Mouse (Mus musculus): ENCODE results near the gene Hoxb6.

Hoxb6 gene

DNA sequence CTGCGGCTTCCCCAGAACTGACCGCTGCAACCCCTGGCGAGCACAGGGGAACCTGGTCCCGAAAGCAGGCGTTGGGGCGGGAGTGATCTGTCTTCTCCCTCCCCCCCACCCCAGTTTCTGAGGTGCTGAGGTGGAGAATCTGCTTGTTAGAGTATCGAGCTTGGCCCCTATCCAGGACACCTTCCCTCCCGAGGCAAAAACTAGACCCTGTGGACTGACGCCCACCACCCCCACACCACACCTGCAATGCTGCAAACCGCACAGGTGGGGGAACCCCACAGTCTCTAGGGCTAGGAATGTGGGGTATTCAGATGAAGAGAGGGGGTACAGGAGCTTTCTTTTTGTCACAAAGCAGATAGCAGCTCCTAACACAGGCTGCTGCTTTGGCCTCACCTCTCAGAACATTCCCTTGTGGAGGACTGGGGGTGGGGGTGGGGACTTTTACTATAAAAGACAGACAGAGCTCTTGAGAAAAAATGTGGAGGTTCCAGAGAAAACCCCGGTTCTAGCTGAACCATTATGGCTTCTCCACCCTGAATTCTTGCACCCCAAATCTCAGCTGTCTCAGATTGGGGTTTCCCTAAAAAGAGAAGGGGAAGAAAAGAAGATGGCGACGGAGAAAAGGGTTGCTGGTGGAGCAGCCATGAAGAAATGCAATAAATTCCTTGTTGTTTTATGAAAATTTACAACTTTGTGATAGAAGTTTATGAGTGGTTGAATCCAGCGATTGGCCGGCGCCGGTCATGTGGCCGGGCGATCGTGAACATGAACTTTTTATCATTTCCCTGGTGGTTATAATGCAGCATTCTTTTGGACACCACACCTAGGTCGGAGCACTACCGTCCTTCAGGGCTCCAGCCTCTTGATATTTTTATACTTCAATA lies at the start of gene Hoxb6:
TSS of gene Hoxb6 (plus strand) at position 796 of the 884 bp plus-strand sequence.
- no peak for DNase-seq (ENCODE audit: low spot score in 2 of 2)

DNA sequence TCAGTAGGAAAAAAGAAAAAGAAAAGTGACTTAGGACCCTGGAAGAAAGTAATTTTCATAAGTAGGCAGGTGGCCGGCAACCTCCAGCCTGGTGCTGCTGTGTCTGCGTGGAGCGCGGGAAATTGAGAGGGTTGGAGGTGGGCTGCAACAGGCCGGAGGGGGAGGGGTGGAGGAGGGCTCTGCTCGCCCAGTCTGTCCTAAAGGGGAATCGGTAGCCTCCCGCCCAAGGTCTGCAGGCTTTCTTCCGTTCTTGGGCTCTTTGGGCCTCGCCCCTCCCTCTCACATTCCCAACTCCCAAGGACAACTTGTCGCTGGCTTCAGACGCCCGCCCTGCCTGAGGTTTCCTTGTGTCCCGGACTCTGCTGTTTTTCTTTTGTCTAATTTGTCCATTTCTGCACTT lies 41.4 kb upstream of the Hoxb6 start:
- no peak for DNase-seq (ENCODE audit: low spot score in 2 of 2)

DNA sequence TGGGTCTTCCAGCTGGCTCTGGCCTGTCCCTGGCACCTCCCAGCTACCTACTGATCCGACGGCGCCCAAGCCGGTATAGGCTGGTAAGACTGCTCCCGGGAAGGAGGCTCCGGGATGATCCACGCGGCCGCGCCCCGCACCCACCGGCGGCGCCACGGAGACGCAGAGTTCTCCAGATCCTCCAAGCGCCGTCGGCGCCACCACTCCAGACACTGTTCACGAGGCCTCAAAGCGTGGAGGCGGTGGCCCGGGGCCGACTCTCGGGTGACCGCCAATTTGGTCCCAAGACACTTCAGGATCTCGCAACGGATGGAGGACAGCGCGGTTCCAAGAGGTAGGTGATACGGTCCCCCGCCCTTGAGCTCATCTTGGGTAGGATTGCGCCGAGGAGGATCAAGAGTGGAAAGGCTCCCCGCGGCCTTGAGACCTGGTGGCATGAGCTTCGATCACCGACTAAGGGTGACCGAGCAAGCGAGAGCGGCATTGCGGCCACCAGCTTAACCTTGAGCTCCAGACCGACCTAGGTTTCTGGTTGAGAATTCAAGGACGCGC lies 40.7 kb upstream of the Hoxb6 start:
- DNase-seq (ENCODE audit: low spot score in 2 of 2) = no peak

DNA sequence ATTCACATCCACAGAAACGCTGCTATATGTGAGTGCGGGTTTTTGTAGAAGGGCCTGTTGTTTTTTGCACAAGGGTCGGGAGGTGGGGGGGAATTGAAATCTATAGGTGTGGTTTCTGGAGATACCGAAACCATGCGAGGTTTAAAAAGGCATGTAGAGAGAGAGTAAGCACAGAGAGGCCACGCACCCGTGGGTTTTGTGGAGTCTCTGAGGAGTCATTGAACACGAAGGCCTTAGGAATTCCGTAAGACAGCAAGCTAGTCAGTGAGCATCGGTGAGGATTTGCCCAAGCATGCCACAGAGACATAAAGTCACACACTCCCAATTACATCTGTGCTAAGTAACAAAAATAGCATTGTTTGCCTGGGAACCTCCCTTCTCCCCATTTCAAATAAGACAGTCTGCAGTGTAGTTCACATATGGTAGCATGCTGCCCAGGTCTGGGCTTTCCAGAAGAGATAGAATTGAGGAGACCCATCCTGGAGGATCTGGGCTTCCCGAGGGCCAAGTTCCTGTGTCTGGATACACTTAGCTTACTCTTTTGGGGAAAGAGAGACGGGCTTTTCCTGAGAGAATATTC lies 39.6 kb upstream of the Hoxb6 start:
- DNase-seq (ENCODE audit: low spot score in 2 of 2) = no peak

DNA sequence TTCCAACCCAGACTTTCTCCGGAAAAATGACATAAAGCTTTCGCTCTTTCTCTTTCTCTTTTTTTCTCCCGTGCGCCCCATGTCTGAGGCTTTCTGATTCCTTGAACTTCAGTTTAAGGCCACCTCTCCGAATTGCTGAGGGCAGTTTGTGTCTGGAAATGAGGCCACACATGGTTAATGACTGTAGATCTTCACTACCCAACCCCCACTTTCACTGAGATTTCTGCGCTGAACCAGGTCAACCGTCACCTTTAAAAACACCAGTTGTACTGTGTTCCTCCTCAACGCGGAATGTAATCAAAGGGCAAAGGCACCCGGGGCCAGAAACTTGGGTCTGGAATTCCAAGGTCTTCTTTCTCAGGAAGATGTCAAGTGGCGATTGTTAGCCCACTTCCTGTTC lies 38.1 kb upstream of the Hoxb6 start:
- no peak for DNase-seq (ENCODE audit: low spot score in 2 of 2)

DNA sequence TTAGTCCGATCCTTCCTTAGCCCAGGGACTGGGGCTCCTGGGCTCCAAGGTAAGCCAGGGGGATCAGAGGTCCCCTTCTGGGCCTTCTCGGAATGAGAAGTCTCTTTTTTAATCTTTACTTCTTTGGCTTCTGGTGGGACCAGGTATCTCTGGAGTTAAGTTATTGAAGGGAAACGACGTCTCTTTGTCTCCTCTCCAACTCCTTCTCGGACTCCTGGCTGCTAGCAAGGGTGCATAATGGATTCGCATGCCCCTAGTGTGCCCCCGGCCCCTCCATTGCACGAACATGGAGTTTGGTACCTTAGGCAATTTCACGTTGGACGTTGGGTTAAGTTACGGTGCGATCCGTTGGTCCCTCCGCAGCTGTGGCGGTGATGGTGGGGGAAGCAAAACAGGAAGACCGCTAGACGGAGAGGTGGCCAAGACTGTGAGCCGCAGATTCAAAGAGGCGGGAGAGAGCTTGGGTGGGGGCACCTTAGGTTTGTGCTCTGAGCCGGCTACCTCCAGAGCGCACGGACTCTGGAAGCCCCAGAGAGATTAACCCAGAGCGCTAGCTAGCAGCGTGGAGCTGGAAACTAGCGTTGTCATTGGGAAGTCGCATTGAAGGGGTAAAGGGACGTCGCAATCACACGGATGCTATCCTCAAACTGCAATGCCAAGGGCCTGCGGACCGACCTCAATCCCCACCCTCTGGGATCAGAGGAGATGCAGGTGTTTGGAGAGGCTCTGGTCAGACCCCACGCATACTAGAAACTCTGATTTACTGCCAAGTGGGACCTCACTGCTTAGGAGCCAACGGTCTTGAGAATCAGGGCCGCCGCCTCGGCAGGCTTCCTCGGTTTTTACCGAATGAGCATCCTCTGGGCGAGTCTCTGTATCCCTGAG lies 36.9 kb upstream of the Hoxb6 start:
- DNase-seq (ENCODE audit: low spot score in 2 of 2) = no peak

DNA sequence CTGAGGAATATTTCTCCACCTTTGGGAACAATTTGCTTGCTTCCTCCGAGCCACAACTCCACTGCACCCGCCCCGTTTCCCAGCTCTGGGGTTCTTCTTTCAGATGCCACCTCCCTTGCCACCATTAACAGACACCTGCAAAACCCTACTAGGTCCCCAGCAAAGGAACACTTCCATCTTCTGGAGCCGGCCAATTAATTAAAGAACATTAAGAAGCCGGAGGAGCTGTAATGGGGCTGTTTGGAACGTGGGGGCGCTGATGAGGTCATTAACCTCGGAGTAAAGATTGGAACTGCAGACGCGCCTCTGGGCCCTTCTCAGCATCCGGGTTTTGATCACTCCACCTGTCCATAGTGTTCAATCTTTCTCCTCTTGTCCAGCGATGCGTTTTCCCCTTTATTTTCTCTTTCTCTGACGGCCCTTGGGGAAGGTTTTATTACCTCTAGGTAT lies 36.3 kb upstream of the Hoxb6 start:
- DNase-seq (ENCODE audit: low spot score in 2 of 2) = no peak

DNA sequence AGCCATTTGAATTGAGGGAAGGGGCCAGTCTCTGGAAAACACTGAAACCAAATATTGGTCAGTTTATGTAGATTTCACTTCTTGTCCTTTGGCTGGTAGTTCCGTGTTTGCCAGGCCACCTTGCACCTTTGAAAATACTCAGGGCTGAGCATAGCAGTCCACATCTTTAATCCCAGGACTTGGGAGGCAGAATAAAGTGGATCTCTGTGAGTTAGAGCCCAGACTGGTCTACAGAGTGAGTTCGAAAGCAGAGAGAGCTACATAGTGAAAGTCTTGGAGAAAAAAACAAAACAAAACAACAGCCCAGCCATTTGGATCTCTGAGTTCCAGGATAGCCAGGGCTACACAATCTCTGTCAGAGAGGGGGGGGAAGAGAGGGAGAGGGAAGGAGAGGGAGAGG lies 35.1 kb upstream of the Hoxb6 start:
- no peak for DNase-seq (ENCODE audit: low spot score in 2 of 2)

DNA sequence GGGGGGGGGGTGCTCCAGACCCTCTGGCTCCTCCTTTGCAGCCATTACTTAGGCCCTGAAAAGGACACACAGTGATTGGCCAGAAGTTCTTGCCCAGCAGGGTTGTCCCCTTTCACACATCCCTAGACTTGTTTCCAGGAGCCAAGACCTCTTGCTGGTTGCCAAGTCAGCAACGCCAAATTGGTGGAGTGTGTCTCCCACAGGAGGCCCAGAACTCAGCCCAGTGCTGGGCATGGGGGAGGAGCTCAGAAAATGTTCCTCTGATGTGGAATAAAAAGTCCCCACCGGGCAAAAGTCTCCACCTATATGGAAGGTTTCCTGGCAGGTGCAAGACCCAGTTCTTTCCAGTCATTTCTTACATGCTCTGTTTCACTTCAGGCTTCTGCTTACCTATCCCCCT lies 33.2 kb upstream of the Hoxb6 start:
- DNase-seq (ENCODE audit: low spot score in 2 of 2) = no peak

DNA sequence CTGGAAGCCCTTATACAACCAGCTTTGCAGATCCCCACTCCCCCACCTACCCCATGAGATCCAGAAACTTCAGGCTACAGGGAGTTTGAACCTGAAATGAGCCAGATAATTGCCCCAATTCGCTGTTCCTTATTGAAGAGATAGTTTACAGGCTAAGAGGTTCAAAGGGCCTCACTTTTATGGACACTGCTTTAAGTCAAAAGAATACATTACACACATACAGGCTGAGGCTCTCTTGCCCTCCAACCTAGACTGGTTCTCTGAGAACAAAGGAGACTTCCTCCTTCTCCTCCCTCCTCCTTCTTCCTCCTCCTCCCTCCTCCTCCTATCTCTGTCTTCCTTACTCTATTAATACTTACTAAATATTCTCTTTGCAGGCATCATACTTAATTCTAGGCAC lies 32.8 kb upstream of the Hoxb6 start:
- no peak for DNase-seq (ENCODE audit: low spot score in 2 of 2)

DNA sequence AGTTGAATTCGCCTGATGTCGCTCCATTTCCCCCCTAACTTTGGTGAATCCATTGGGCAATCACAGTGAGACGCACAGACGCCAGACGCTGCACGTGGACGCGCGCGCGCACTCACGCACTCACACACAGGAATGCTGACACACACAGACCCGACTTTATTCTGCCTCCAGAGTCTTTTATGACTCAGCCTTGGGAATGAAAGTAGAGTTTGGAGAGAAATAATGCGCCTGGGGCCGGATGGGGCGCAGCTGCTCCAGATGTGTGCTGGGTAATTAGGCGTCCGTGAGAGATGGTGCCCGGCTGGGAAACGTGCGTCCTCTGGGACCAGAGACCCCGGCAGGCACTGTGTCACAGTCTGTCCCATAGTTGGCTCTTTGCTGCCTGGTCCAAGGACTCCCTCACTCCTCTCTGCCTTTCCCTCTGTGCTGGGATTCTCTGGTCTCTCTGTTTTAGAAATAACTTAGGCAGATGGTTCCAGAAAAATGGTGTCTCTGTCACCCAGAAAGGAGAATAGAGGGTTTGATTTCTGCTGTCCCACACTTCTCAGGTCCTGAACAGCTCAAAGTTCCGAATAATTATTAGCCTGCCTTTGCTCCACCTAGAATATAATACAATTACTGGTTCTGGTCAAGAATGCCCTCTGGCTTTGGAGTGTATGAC lies 31.8 kb upstream of the Hoxb6 start:
- no peak for DNase-seq (ENCODE audit: low spot score in 2 of 2)

DNA sequence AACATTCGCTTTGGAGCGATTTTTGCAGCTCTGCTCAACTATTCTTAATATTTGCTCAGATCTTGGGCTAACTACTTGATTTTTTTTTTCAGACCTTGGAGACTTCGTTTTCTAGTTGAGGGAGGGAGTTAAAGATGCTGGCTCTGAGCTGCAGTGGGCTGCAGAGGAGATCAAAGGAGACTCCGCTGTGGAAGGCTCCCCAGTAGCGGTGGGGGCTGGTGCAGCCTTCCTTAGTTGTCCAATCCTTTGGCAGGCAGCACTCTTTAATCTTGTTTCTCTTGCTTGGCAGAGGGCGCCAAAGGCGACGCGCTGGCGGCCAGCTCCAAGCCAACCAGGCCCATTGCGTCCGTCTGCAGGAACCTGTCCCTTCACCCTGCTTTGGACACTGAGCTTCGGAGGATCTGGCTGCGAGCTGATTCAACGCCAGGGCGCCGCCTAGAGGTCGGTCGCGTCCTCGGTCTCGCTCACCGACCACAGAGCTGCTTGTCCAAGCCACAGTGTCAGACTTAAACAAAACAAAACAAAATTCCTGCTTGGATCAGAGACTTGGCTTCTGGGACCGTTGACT lies 30.9 kb upstream of the Hoxb6 start:
- DNase-seq (ENCODE audit: low spot score in 2 of 2) = no peak

DNA sequence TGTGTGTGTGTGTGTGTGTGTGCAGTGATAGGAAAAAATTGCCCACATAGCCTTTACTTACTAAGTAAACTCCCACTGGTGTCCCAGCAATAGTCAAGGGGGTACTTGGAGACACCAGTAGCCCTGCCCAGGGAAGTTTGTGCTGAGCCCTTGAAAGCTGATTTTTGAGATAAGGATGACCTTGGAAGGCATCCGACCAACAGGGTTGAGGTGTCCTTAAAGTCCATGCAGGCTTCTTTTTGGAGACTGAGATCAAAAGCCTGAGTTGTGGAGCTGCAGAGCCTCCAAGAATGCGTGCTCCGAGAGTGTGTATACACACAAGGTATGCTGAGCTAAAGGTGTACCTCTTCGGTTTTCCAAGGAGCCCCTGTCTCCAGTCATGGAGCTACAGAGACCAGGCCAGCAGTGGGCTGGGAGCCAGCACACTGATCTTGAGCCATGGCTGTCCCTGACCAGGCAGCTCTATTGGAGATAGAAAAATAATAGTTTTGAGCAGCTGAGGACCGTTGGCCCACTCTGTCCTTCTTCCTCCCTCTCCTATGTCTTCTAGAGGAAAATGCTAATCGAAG lies 29.9 kb upstream of the Hoxb6 start:
- DNase-seq (ENCODE audit: low spot score in 2 of 2) = no peak

DNA sequence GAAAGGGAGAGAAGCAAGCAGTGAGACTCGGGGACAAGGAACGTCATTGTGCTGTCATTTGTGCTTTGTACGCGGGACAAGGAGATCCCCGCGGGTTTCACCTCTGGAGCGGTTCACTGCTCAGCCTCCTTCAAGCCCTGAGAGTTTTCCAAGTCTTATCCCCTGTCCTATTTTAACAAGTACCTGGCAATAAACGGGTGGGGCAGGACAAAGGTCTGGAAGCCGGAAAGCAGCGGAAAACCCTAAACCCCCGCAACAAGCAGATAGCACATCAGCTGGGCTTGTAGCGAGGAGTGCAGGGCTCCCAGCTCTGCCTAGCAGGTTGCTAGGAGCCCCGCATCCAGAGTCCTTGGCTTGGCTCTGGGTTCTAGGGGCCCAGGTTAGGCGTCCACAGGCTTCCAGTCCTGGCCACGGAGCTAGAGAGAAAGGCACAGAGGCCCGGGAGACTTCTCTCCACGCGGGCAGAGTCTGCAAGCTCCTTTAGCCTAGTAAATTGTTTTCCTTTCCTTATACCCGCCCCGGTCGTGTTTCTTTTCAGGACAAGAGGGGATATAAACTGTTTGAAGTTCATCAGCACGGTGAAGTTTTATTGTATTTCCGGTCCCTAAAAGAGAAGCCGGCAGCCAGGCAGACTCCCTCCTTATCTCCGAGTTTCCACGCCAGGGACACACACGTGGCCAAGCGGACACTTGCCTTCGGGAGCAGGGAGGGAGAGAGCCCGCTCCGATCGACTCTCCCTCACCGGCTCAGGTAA lies 28.5 kb upstream of the Hoxb6 start:
- DNase-seq (ENCODE audit: low spot score in 2 of 2) = no peak

DNA sequence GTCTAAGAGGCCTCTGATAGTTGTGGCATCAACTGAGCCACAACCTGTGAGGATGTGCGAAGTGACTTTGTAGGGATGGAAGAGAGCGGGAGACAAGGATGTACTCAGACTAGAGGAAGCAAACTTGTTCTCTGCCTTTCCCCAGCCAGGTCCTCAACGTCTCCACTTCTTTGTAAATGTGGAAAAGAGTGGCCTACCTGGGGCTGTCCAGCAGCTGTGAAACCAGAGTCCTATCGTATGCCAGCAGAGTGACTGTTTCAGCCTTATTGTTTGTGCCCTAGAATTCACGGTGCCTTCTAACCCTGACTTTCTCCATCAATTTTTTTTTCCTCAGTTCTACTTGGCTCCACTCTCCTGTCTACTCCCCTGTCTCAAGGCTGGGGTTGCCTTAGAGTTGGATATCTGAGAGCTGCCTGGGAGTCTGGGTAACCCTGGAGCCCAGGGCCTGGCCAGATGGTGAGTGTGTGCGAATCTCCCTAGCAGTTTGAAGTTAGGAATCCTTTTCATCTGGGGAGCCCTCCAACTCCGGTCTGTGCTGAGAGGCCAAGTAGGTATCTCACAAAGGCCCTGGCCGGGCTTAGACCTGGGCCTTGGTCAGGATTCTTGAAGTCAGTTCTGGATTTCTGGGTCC lies 27.8 kb upstream of the Hoxb6 start:
- DNase-seq (ENCODE audit: low spot score in 2 of 2) = no peak

DNA sequence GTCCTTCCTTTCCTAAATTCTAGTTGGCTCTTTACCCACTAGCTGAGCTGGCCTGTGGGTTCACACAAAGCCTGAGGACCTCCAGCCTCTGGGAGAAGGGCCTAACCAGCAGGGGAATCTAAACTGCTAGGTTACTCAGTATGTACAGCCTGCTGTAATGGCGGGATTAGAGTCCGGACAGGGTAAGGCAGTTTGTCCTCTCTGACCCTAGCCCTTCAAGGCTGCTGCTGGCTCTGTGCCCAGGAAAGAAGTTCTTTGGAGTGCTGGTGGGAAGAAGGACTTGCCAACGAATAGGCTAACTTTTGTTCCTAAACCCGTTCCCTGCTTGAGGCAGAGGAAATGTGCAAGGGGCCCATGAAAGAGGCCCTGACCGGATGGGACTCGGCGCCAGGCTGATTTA lies 26.3 kb upstream of the Hoxb6 start:
- DNase-seq (ENCODE audit: low spot score in 2 of 2) = no peak

DNA sequence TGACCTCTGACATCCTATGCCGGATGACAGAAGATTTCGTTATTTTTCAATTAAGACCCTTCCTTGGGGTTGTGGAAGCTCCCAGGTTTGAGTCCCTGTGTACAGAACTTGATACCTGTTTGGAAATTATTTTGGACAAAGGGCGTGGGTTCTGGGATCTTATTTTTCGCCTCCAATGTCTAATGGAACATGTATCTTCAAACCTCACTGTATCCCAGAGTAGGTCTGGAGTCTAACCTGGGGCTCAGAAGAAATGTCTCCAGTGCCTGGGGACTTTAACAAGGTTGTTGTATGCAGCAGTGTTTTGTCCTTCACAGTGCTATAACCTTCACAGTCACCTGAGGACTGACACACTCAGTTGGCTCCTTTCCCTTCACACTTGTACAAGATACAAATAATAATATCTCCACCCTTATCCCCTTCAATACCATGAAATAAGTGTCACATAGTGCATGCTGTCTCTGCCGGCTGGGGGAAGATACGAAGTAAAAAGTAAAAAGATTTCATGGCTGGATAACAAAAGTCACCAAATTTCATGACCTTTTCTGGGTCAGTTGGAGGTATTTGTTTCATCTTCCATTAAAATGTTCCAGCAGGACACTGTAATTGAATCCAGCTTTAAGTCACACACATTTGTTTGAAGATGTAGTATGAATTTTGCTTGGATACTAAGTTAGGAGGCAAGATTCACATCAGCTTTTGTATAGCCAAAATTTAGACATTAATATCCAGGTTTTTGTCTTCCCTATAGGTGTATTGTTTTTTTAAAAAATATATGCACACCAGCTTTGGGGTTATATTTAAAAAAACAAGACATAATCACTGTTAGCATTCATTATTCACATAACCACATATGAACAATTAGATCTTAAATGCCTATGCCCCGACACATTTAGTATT lies 25.0 kb upstream of the Hoxb6 start:
- no peak for DNase-seq (ENCODE audit: low spot score in 2 of 2)

DNA sequence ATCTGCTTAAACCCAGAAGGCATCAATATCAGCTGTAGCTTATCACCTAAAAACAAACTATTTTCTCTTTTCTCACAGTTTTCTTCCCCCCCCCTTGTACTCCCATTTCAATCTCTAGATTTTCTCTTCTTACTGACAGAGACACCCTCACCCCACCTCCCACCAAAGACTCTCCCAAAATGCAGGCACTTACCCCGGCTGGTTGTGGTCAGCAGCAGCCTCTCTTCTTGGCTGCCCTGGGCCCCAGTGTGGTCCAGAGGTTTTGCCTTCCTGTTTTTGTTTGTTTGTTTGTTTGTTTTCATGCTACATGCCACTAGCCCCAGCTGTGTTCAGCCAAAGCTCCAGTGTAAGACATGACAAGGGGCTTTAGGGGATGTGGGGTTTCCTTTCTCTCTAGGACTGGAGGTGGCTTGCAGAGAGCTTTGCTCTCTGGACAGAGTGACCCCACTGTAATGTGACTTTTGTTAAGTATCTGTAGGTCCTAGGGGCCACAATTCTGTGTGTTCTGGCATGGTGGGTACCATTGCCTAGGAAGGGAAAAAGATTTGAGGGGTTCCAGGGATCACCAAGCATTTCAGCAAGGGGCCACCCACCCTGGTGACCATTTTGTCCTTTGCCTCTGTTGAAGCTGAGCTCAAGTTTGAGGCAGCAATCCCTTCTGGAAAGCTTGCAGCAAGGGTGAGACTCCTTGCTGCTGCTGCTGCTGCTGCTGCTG lies 24.1 kb upstream of the Hoxb6 start:
- DNase-seq (ENCODE audit: low spot score in 2 of 2) = no peak

Measured in frontal cortex, postnatal 14 days (tissue).